Mouse (Mus musculus): ENCODE data around the gene Tmem253.

DNA sequence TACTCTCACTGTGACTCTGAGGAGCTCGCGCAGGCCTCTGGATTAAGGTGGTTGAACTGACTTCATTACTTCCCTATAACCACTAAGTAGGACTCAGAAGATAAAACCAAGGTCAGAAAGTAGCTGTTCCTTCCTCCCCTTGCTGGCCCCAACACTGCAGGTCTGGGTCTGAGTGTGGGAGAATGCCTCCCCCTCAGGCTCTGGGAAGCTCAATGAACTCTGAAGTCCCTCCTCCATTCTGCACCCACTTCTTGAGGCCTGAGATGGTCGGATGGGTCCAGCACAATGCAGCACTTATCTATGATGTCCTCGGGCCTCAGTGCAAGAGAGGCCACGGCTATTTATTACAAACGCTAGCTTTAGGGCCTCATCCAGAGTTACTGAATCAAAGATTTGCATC is 9.8 kb upstream of the Tmem253 start:
- TF ChIP-seq CTCF (conservative IDR thresholded peaks at IDR 0.05; ENCODE audit: low read length) (no peak), NANOG (IDR thresholded peaks at IDR 0.05; ENCODE audit: borderline replicate concordance, low read length) (no peak), POU5F1 (IDR thresholded peaks at IDR 0.05; ENCODE audit: borderline replicate concordance, low read length) (no peak)
